Comparison of ENCODE assay signal across 10 mouse cellular contexts in the genomic region with DNA sequence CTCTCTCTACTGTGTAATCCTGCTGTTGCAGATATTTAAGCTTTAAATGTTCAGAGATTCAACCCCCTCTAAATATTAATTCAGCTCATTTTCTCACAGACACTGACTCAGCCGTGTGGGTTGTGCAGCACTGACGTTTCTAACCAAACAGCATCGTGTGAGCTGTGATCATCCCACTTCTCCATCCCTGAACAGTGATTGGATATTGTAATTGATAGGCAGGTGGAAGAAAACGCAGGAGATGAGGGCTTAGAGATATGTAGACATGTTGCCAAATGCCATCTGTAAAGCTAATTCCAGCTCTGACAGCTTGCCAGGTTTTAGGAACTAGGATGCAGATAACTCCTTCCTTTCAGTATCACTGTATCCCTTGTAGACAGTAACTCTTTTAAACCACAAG. TPM values are rescaled to one million over a fixed set of nuclear protein-coding genes. Genes with fewer than 3 reads are reported as not detected.
DNase-seq lines count a peak whose midpoint lies in the region; ATAC-seq lines count a peak whose summit lies in the region.
"Had no signal": no experiment of that assay in that cellular context is flagged by ENCODE, and none has a peak within 500 bp of the region (broad histone marks: within the 10 kb centered on the region; RNA-seq: fewer than 3 reads in every experiment).

No protein-coding gene starts in this region.

- peak; percentile 64 for DNase-seq in midbrain, embryonic 14.5 days
- DNase-seq in midbrain, embryonic 10.5 days (ENCODE audit: low spot score) = no peak
- DNase-seq in layer of hippocampus, postnatal 36 days = peak; percentile 67 to 71
- peak; percentile 73 to 90 for DNase-seq in right cerebral cortex, postnatal 36 days (ENCODE audit: low spot score in 2 of 2)
- DNase-seq in ovary, postnatal 10 days (ENCODE audit: low spot score) = no peak
- no peak for DNase-seq in B cell, adult 2 months
- no peak for DNase-seq in testis, postnatal 14 days (ENCODE audit: low spot score)
- DNase-seq: liver, embryonic 13.5 days had no signal

- no peak overlapping the region for H3K9ac ChIP-seq in midbrain, embryonic 14.5 days (replicated peaks; ENCODE audit: low read length)
- H3K9ac ChIP-seq: liver, embryonic 13.5 days had no signal

- no peaks in the 10 kb centered on the region for H3K4me1 ChIP-seq in midbrain, embryonic 14.5 days (ENCODE audit: control insufficient read depth, insufficient read depth, low read length)
- no peaks in the 10 kb centered on the region for H3K4me1 ChIP-seq in midbrain, embryonic 10.5 days

- H3K27me3 ChIP-seq in midbrain, embryonic 14.5 days (ENCODE audit: control insufficient read depth, insufficient read depth, low read length) = no peaks in the 10 kb centered on the region
- H3K27me3 ChIP-seq in midbrain, embryonic 10.5 days (ENCODE audit: low read depth, poor library complexity, severe bottlenecking) = no peaks in the 10 kb centered on the region
- H3K27me3 ChIP-seq: liver, embryonic 13.5 days; Patski had no signal

- no peaks in the 10 kb centered on the region for H3K9me3 ChIP-seq in midbrain, embryonic 14.5 days (ENCODE audit: control insufficient read depth, low read length)
- no peaks in the 10 kb centered on the region for H3K9me3 ChIP-seq in midbrain, embryonic 10.5 days (replicated peaks)
- H3K9me3 ChIP-seq: liver, embryonic 13.5 days had no signal

- H3K27ac ChIP-seq in midbrain, embryonic 14.5 days (replicated peaks; ENCODE audit: low read depth, low read length) = 0 out of 2 replicates have a peak overlapping the region, but pooled peaks have one; percentile 52
- H3K27ac ChIP-seq in midbrain, embryonic 10.5 days (replicated peaks) = no peak overlapping the region
- H3K27ac ChIP-seq: liver, embryonic 13.5 days had no signal

- no peaks in the 10 kb centered on the region for H3K36me3 ChIP-seq in midbrain, embryonic 14.5 days (ENCODE audit: control insufficient read depth, insufficient read depth, low read length)
- no peaks in the 10 kb centered on the region for H3K36me3 ChIP-seq in midbrain, embryonic 10.5 days
- H3K36me3 ChIP-seq: liver, embryonic 13.5 days had no signal

- no peak overlapping the region for H3K4me3 ChIP-seq in midbrain, embryonic 14.5 days (replicated peaks; ENCODE audit: low read depth, low read length)
- H3K4me3 ChIP-seq in midbrain, embryonic 10.5 days = no peak overlapping the region
- H3K4me3 ChIP-seq: liver, embryonic 13.5 days had no signal

- H3K4me2 ChIP-seq in midbrain, embryonic 14.5 days (ENCODE audit: low read length) = peak overlapping the region; percentile 26
- H3K4me2 ChIP-seq: liver, embryonic 13.5 days had no signal

- no peak for ATAC-seq in midbrain, embryonic 14.5 days (ENCODE audit: low FRiP score, low TSS enrichment)
- peak; percentile 98 for ATAC-seq in frontal cortex, adult (ENCODE audit: low TSS enrichment)
- ATAC-seq: Patski had no signal

- 33% methylated on average over 4 of the region's 4 CpGs for WGBS in midbrain, embryonic 14.5 days
- WGBS in midbrain, embryonic 10.5 days = 51% methylated on average over 4 of the region's 4 CpGs

RNA-seq across cellular contexts. Expression of a gene that starts 21.9 kb away (rescaled TPM):
- polyA plus RNA-seq in midbrain, embryonic 14.5 days (2014; fragmentation: Nextera tagmentation; extraction: Ambion mirVana) = 72.3 and 77.8 TPM in 2 replicates
- polyA plus RNA-seq in midbrain, embryonic 10.5 days (2016; fragmentation: Nextera tagmentation; extraction: Ambion mirVana) = 25.5 and 32.0 TPM in 2 replicates
- 10 to 100 TPM; 59.1 to 63.0 TPM for total RNA-seq in layer of hippocampus, postnatal 36 days (2021)

RNA-seq across cellular contexts. Expression of a gene that starts 41.1 kb away (rescaled TPM):
- polyA plus RNA-seq in midbrain, embryonic 14.5 days (2014; fragmentation: Nextera tagmentation; extraction: Ambion mirVana) = not detected in 2 replicates
- not detected in 2 replicates for polyA plus RNA-seq in midbrain, embryonic 10.5 days (2016; fragmentation: Nextera tagmentation; extraction: Ambion mirVana)
- total RNA-seq in layer of hippocampus, postnatal 36 days (2021) = not detected
- polyA plus RNA-seq: liver, embryonic 13.5 days; Patski had no signal

Comparison
In these comparisons a context has a peak if more than half of its experiments do, and no peak if none do; other contexts are left out.
1. DNase-seq: peak in midbrain, embryonic 14.5 days (single experiment), layer of hippocampus, postnatal 36 days (2 of 2) and right cerebral cortex, postnatal 36 days (2 of 2); none in midbrain, embryonic 10.5 days (single experiment), ovary, postnatal 10 days (single experiment), B cell, adult 2 months (0 of 2) and testis, postnatal 14 days (single experiment).